Mouse (Mus musculus) heart, postnatal 14 days (tissue): ENCODE measurements around the gene Fut4. TPM values are rescaled to one million over a fixed set of nuclear protein-coding genes. Genes with fewer than 3 reads are reported as not detected.
A peak's percentile ranks its signal among the peaks of the same experiment; 100 is the strongest.
"Not testable (repeated sequence)": the region's sequence is repeated elsewhere in the genome, so short reads cannot be mapped to it uniquely, and the experiment has no call there.

Experiments
- DNase-seq, 2 experiments: peaks; one replicate each; pipeline ENCODE4 v3.0.0; 2021 to 2022
- intact Hi-C: fragments of 180-260 bp; cut with DNase I; formaldehyde crosslinking; loops from one replicate; pipeline ENCODE4 v1.15.1; 2025
- total RNA-seq, 2 experiments: library from RNA; stranded (reverse); gene quantifications; 2 replicates each; pipeline ENCODE4 v1.2.3; 2021

The Fut4 gene
- total RNA-seq, 2 experiments from 2014 or later = 0.68 to 0.69 TPM

DNA sequence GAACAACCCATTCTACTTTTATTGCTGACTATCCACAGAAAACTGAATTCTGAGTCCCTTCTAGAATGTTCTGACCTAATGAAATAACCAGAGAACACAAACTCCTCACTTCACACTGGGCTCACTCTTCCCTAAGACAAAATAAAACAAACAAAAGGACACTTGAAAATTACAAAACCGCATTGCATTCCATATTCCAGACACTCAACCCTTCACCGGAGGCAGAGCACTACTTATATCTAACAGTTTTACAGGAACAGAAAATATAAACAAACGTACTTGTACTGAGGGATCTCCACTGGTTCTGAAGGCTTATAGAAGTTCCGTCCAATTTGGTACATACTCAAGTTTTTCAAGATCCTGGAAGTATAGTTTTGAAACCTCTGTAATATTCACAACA, 23.8 kb downstream of the Fut4 start:
- DNase-seq = no peak
- intact Hi-C loops = no loop called here

DNA sequence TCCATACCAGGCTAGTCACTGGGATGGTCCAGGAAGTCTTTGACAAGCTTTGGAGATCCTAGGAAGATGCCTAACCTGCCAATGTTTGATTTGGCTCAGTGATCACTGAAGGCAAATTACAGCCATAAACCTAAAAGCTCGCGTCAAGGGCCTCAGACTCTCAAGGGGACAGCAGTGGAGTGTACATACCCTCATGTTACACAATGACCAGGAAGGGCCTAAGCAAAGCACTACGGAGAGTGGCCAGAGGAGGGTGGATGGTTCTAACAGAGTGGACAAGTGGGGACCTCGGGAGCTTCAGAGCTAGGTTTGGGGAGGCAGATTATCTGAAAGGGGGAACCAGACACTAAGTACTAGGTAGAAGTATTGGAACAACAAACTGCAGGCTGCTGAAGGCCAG, 25.6 kb downstream of the Fut4 start:
- DNase-seq = no peak
- intact Hi-C loops = no loop called here

DNA sequence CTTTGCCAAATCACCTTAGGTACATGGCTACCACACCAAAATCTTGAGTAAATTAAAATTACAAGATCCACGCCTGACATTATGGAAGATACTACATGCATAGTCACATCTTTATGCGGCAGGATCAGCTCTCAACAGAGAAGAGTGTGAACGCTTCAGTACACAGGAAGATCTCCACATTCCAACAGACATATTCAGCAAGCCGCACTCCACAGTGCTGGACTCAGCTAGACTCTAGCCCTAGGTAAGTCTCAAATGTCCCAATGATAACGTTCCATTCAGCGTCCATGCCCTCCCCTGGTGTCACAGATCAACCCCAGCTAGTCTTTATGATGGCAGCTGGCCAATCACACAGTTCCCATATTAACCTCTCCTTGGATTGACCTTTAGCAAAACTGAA, 26.2 kb downstream of the Fut4 start:
- intact Hi-C loops = no loop called here
- no peak for DNase-seq

DNA sequence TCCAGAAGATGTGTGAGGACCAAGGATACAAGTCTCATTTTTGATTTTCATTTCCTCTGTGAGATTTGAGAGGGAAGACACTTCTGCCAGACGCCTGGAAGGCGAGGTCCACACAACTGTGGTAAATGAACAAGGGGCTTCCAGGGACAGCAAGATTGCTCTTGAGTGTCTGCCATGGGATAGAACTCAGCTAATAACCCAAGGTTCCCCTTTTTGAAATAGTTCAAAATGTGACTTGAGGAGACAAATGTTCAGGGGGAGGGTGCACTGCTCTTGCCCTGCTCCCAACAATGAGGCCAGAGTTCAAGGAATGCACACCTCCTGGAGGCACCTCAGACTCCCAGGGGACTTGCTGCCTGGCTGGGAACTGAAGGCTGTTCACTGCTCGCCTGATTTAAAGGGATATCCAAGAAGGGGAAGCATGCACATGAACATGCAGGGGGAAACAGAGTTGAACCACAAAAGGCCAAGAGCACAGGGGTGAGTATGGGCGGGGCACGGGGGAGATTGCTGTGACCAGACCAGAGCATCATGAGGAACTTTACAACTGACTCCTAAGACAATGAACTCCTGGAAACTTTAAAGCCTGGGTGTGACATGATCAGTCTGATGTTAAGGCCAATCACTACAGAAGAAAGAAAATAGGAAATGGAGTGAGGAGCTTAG, 27.3 kb downstream of the Fut4 start:
- intact Hi-C loops = no loop called here

DNA sequence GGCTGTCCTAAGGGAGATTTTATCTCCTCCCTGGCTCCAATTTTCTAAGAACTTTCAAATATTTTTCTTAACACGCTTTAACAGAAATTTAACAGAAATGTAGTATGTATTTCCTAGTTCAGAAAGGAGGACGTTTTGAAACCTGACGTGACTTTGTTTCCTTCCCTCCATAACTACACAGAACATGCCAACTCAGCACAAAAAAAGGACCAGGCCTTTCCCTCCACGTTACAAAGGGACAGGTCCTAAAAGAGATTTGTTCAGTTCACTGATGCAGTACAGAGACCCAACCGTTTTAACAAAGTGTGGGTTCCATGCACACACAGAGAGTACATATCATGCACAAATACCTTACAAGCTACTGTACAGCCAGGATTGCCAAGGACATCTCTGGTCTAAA, 30.6 kb downstream of the Fut4 start:
- intact Hi-C loops = no loop called here
- DNase-seq = no peak

More for the DNA sequence above, 27.3 kb downstream of the Fut4 start:
- no peak for DNase-seq

DNA sequence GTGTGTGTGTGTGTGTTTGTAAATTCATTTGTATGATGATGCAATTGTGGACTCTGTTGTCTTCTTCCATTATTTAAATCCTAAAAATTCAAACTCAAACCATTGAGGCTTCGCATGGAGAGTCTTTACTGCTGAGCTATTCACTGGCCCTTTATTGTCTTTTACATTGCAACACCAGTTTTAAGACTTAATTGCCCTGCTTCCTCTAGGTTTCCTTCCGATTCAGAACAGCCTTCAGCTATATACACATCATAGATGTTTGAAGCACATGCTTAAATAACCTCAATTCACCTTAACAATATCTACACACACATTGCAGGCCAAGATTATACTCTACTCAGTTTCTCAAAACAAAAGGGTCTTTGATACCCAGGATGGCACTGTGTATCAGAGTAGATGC, 31.8 kb downstream of the Fut4 start:
- DNase-seq = no peak
- intact Hi-C loops = no loop called here

DNA sequence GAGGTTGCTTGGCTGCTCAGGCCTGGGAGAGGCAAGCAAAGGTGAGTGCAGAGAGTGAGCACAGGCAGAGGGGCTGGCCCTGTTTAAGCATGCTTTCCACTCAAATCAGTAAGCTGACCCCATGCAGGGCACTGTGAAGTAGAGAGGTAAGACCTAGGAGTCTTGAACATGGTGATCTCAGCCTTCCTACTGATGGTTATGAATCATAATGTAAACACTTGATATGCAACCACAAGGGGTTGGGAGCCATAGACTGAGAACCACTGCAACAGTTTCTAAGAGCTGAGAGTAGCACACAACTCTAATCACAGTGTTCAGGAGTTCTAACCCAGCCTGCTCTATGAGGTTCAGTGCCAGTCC, 33.9 kb downstream of the Fut4 start:
- no peak for DNase-seq
- intact Hi-C loops = no loop called here

DNA sequence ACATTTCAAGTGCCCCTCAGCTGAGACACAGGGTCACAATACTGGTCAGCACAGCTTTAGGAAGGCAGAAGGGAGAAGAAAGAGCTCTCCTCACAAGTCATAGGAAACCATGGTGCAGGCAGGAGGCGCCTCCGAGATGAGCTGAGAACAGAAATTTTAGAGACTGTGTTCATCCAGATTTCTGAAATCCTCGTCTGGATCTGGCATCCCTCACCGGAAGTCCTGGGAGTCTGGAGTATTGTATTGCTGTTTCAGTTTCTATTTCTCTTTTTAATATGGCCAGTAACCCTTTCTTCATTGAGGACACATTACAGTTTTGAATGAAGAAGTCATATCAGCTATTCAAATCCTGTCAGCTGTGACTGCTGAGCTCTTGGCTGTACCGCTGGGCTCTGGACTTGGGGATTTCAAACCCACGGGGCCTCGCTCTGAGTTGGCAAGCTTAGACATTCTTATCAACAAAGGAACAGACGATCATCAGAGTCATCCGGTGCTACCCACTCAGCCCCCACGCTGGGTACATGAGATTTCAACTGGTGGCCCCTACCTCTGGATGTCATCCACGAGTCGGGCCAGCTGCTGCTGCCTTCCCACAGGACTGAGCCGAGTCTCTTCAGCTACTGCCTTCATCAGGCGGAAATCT, 34.4 kb downstream of the Fut4 start:
- intact Hi-C loops = no loop called here

DNA sequence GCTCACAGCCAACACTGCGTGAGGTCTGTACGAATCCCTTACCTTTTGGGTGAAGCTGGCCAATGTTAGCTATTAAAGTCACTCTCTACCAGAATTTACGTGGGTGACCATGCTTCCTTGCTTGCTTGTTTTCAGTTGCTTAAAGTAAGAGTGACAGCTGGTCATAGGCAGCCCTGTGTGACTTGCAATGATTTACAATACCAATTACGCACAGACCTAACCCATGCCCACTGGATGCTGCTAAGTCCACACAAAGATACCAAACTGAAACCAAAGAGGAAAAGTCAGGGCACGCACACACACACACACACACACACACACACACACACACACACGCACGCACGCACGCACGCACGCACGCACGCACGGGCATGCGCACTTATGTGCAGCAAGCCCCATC, 36.9 kb downstream of the Fut4 start:
- no peak for DNase-seq
- intact Hi-C loops = no loop called here

More for the DNA sequence above, 34.4 kb downstream of the Fut4 start:
- peak; percentile 21 to 52 for DNase-seq

DNA sequence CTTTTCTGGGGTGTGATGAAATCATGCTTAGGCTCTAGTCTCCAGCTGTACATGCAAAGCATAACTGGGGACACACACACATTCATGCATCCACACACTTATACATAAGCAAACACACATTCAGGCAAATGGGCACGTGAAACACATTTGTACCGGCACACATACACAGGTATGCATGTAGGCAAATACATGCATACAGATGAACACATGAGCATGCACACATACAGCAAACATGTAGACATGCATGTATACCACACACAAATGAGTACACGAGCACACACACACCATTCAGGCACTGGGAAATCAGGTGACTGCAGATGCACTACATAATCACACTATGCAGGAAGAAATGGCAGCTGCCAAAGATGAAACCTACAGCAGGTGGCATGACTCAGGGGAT, 41.3 kb downstream of the Fut4 start:
- intact Hi-C loops = no loop called here
- DNase-seq = no peak

DNA sequence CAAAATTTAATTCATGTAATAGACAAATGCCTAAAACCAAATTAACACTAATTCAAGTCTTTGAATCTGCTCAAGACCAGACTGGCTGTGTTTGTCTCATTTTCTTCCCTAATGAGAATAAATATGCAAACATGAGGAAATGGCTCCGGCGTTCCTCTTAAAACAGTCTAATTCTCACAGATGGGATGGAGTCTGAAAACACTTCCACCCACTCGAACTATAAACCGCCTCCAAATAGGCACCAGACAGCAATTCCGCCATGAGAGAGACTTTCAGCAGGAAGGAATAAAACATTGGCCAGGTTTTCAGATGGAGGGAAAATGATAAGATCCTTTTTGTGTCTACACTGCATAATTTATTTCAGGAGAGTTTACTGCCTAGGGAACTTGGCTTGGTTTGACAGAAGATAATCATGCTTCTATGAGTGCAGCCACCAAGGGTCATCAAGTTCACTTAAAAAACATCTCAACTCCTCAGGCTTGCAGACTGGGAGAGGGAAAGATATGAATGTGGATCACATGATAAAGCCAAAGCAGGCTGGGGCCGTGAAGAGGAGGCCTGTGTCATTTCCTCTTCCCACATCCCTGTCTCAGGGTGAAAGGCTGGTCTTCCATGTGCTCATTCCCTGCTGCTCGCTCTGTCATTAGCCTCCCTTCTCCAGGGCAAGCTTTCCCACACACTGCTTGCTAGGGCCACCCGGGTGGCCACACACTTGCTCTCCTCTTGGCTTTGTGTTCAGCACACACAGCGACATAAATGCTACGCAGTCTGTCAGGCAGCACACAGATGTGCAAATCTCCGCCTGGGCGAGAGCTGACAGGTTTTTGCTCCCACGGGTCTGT, 46.7 kb downstream of the Fut4 start:
- intact Hi-C loops = no loop called here
- no peak for DNase-seq

DNA sequence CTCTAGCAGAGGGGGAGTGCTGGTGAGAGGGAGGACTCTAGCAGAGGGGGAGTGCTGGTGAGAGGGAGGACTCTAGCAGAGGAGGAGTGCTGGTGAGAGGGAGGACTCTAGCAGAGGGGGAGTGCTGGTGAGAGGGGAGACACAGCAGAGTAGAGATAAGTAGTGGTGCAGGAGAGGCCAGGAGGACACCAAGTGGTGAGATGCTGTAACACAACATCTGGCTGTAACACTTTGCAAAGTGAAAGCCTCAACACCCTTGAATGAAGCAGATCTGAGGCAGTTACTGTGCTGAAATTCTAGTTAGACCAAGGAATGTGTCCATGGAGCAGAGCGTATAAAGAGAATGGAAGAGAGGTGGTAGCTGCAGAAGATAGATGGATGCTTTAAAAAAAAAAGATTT, 51.4 kb downstream of the Fut4 start:
- intact Hi-C loops, DNase-seq: not testable (repeated sequence)

DNA sequence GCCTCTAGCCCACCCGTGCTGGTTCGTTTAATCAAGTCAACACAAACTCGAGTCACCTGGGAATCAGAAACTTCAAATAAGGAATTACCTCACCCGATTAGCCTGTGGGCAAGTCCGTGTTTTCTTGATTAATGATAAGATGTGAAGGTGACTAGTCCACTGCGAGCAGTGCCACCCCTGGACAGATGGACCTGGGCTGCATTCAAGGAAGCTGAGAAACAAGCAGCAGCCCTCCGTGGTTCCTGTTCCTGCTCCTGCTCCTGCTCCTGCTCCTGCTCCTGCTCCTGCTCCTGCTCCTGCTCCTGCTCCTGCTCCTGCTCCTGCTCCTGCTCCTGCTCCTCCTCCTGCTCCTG, 52.9 kb downstream of the Fut4 start:
- no peak for DNase-seq
- intact Hi-C loops = loop anchor here (1.0 to 10.0 kb wide), 4 partner anchors 68 to 344 kb away; no protein-coding TSS in a partner anchor

DNA sequence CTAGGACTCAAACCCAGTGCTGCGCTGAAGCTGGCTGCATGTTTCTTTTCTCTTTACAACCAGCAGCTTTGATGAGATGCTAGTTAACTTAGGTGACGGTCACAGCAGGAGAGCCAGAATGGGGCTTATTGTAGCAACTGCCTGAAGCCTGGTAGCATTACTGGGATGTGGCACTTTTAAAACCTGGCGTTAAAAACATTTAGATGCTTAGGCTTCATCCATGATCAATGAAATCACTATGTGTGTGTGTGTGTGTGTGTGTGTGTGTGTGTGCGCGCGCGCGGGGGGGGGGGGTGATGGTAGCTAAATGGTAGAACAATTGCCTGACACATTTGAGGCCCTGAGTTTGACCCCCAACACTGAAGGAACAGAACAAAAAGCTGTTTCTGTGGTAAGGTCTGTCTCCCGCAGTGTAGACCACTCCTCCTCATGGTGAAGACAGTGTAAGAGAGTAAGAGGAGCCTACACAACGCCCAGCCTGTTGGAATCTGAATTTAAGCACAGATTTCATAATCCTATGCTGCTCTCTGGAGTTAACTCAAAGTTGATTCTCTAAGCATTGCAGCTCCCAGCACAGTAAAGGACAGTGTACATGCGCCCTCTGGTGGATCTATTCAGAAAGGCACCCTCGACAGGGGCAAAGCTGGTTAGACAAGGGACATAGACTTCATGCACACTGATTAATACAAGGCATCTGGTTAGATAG, 53.5 kb downstream of the Fut4 start:
- intact Hi-C loops = loop anchor here (1.0 to 10.0 kb wide), 4 partner anchors 69 to 344 kb away; no protein-coding TSS in a partner anchor

More for the DNA sequence above, 53.5 kb downstream of the Fut4 start:
- peak; percentile 87 to 95 for DNase-seq

Other genes starting within 250 kb of the Fut4 start
- 10 to 100 TPM; 54.1 to 55.8 TPM for gene Amotl1, start 107.3 kb downstream of the Fut4 start, total RNA-seq
- not detected for gene Piwil4, start 11.7 kb downstream of the Fut4 start, total RNA-seq
- gene 1700012B09Rik, start 18.6 kb upstream of the Fut4 start, total RNA-seq = not detected
- 1 to 10 TPM; 8.1 to 8.9 TPM for gene Mre11a, start 32.3 kb upstream of the Fut4 start, total RNA-seq
- gene Ankrd49, start 32.5 kb upstream of the Fut4 start, total RNA-seq = 1 to 10 TPM; 8.0 to 8.1 TPM
- gene Gpr83, start 107.8 kb upstream of the Fut4 start, total RNA-seq = under 1 TPM in 1 of 2 experiments, not detected in 1; 0.07 TPM
- gene Izumo1r, start 151.6 kb upstream of the Fut4 start, total RNA-seq = under 1 TPM in 1 of 2 experiments, not detected in 1; 0.39 TPM